Mouse (Mus musculus) testis, adult 2 months (tissue): ENCODE results near the gene Podnl1. TPM values are rescaled to one million over a fixed set of nuclear protein-coding genes. Genes with fewer than 3 reads are reported as not detected.

Source experiments
- H3K27ac ChIP-seq: fragments of 200-500 bp; 2 replicates; pipeline ENCODE4 v1.5.1; 2012; ENCODE audit warnings: low read depth, low read length; ENCODE audit not compliant: control insufficient read depth, insufficient read depth
- H3K27me3 ChIP-seq: fragments of 200-500 bp; 2 replicates; pipeline ENCODE4 v1.6.1; 2012; ENCODE audit warnings: mild to moderate bottlenecking, low read length, moderate library complexity; ENCODE audit not compliant: control insufficient read depth, insufficient read depth
- H3K36me3 ChIP-seq: fragments of 200-500 bp; 2 replicates; pipeline ENCODE4 v1.6.1; 2012; ENCODE audit warnings: mild to moderate bottlenecking, low read length; ENCODE audit not compliant: control insufficient read depth, insufficient read depth
- H3K4me1 ChIP-seq: fragments of 200-500 bp; 2 replicates; pipeline ENCODE4 v1.6.1; 2012; ENCODE audit warnings: low read length; ENCODE audit not compliant: control insufficient read depth, insufficient read depth
- H3K4me3 ChIP-seq: fragments of 200-500 bp; 2 replicates; pipeline ENCODE4 v1.5.1; 2012; ENCODE audit warnings: low read depth, mild to moderate bottlenecking, low read length, moderate library complexity, mixed read lengths; ENCODE audit not compliant: control insufficient read depth
- CTCF ChIP-seq: fragments of 200-500 bp; IDR thresholded peaks from 2 replicates; pipeline ENCODE4 v1.5.1; 2012; ENCODE audit warnings: low read depth, mild to moderate bottlenecking, inconsistent platforms, low read length, moderate library complexity; ENCODE audit not compliant: control insufficient read depth, insufficient read depth, insufficient replicate concordance
- POLR2A ChIP-seq: fragments of 200-500 bp; IDR thresholded peaks from 2 replicates; pipeline ENCODE4 v1.6.1; 2012; ENCODE audit warnings: low read depth, mild to moderate bottlenecking, inconsistent platforms, low read length, moderate library complexity; ENCODE audit not compliant: control insufficient read depth
- polyA plus RNA-seq: library from polyadenylated mRNA; depleted of rRNA; stranded (reverse); fragments of >200 nt; gene quantifications from 2 replicates; pipeline ENCODE4 v1.2.3, GENCODE M21; 2012

Podnl1 gene
- polyA plus RNA-seq, 1 experiment: 0.07 TPM

- Histone ChIP-seq H3K27ac (no peak overlapping the region), H3K27me3 (no peaks in the 10 kb centered on the region), H3K36me3 (no peaks in the 10 kb centered on the region), H3K4me3 (no peak overlapping the region), H3K4me1 (peaks cover 6% of the 10 kb centered on the region)
- TF ChIP-seq POLR2A: no peak
- TF ChIP-seq CTCF: no peak
Observed at GRCm38 (mm10) chr8:84087821-84088220, 38.0 kb upstream of the Podnl1 start.

- H3K4me3 ChIP-seq: no peak overlapping the region
- no peaks in the 10 kb centered on the region for H3K36me3 ChIP-seq
- H3K27me3 ChIP-seq: no peaks in the 10 kb centered on the region
- no peak for TF ChIP-seq CTCF
- no peak for TF ChIP-seq POLR2A
- no peak overlapping the region for H3K27ac ChIP-seq
- peaks cover 4% of the 10 kb centered on the region for H3K4me1 ChIP-seq
Observed at GRCm38 (mm10) chr8:84089277-84089676, 36.5 kb upstream of the Podnl1 start.

GRCm38 (mm10) chr8:84090585-84090984, 35.2 kb upstream of the Podnl1 start:
- Histone ChIP-seq H3K36me3 (no peaks in the 10 kb centered on the region), H3K4me1 (no peaks in the 10 kb centered on the region; the same call in 1 of the 2 replicates), H3K4me3 (no peak overlapping the region), H3K27ac (no peak overlapping the region), H3K27me3 (no peaks in the 10 kb centered on the region)
- TF ChIP-seq CTCF: no peak
- TF ChIP-seq POLR2A: no peak

GRCm38 (mm10) chr8:84096061-84096460, 29.7 kb upstream of the Podnl1 start:
- H3K36me3 ChIP-seq: no peaks in the 10 kb centered on the region; the same call in none of the 2 replicates
- no peak for TF ChIP-seq POLR2A
- no peaks in the 10 kb centered on the region for H3K27me3 ChIP-seq
- no peak overlapping the region for H3K4me3 ChIP-seq
- no peak overlapping the region for H3K27ac ChIP-seq
- no peaks in the 10 kb centered on the region; the same call in 1 of the 2 replicates for H3K4me1 ChIP-seq

GRCm38 (mm10) chr8:84098376-84098775, 27.4 kb upstream of the Podnl1 start:
- Histone ChIP-seq H3K27ac (no peak overlapping the region), H3K36me3 (no peaks in the 10 kb centered on the region; the same call in none of the 2 replicates), H3K4me1 (peaks cover 6% of the 10 kb centered on the region; the same call in 1 of the 2 replicates), H3K27me3 (no peaks in the 10 kb centered on the region), H3K4me3 (no peak overlapping the region)
- no peak for TF ChIP-seq POLR2A
- no peak for TF ChIP-seq CTCF

GRCm38 (mm10) chr8:84101476-84102270, 24.1 kb upstream of the Podnl1 start:
- no peaks in the 10 kb centered on the region; the same call in none of the 2 replicates for H3K36me3 ChIP-seq

GRCm38 (mm10) chr8:84103601-84104000, 22.2 kb upstream of the Podnl1 start:
- H3K27ac ChIP-seq: peak overlapping the region; percentile 81; the same call in 1 of the 2 replicates
- no peaks in the 10 kb centered on the region for H3K36me3 ChIP-seq
- H3K27me3 ChIP-seq: no peaks in the 10 kb centered on the region
- TF ChIP-seq CTCF (no peak), POLR2A (no peak)
- H3K4me1 ChIP-seq: peaks cover 16% of the 10 kb centered on the region
- H3K4me3 ChIP-seq: peak overlapping the region; percentile 98

More at GRCm38 (mm10) chr8:84101476-84102270, 24.1 kb upstream of the Podnl1 start:
- Histone ChIP-seq H3K27me3 (no peaks in the 10 kb centered on the region), H3K4me1 (peaks cover 16% of the 10 kb centered on the region), H3K4me3 (no peak overlapping the region), H3K27ac (no peak overlapping the region)
- TF ChIP-seq POLR2A: no peak
- TF ChIP-seq CTCF: no peak

- Histone ChIP-seq H3K36me3 (no peaks in the 10 kb centered on the region), H3K4me1 (peaks cover 16% of the 10 kb centered on the region), H3K4me3 (peak overlapping the region; percentile 98), H3K27me3 (no peaks in the 10 kb centered on the region), H3K27ac (peak overlapping the region; percentile 81)
- TF ChIP-seq CTCF (no peak), POLR2A (no peak)
Observed at GRCm38 (mm10) chr8:84104221-84104620, 21.6 kb upstream of the Podnl1 start.
